Mouse (Mus musculus) G1E (cell line): ENCODE results near the gene Grik4. TPM values are rescaled to one million over a fixed set of nuclear protein-coding genes. Genes with fewer than 3 reads are reported as not detected.

Source experiments
- ATAC-seq: 2 replicates; pipeline ENCODE4 v1.8.0; 2016; ENCODE audit warnings: mild to moderate bottlenecking; ENCODE audit not compliant: insufficient number of reproducible peaks, poor library complexity, low FRiP score, severe bottlenecking; ENCODE audit errors: extremely low read depth
- DNase-seq: peaks from one replicate; pipeline ENCODE4 v3.0.0; 2012; ENCODE audit warnings: low spot score
- H3K27me3 ChIP-seq: 2 replicates; pipeline ENCODE4 v1.6.1; 2012; ENCODE audit warnings: mild to moderate bottlenecking, low read length, inconsistent platforms; ENCODE audit not compliant: insufficient read depth
- H3K36me3 ChIP-seq: replicated peaks from 2 replicates; pipeline ENCODE3; 2012; ENCODE audit warnings: mild to moderate bottlenecking, inconsistent platforms
- H3K4me1 ChIP-seq: 2 replicates; pipeline ENCODE4 v1.6.1; 2012; ENCODE audit warnings: low read depth, low read length, inconsistent platforms, mixed read lengths; ENCODE audit not compliant: insufficient read depth
- H3K4me3 ChIP-seq: 2 replicates; pipeline ENCODE4 v1.5.1; 2012; ENCODE audit warnings: low read depth, mild to moderate bottlenecking, inconsistent platforms, low read length, moderate library complexity, mixed read lengths
- H3K9me3 ChIP-seq: replicated peaks from 2 replicates; pipeline ENCODE4 v1.6.1; 2012; ENCODE audit warnings: inconsistent platforms
- CTCF ChIP-seq: IDR thresholded peaks from 2 replicates; pipeline ENCODE4 v1.5.1; 2012; ENCODE audit warnings: low read depth, low read length, inconsistent platforms, mixed read lengths
- GATA1 ChIP-seq: IDR thresholded peaks from 2 replicates; pipeline ENCODE4 v1.6.1; 2012; ENCODE audit warnings: borderline replicate concordance, low read length, inconsistent platforms, mixed read lengths
- GATA2 ChIP-seq: IDR thresholded peaks from 2 replicates; pipeline ENCODE4 v1.6.1; 2012; ENCODE audit warnings: low read depth, low read length, inconsistent platforms, borderline replicate concordance
- POLR2AphosphoS5 ChIP-seq: IDR thresholded peaks from 2 replicates; pipeline ENCODE4 v1.6.1; 2012; ENCODE audit warnings: low read depth, low read length, inconsistent platforms; ENCODE audit not compliant: insufficient replicate concordance
- TAL1 ChIP-seq: conservative IDR thresholded peaks from 2 replicates; pipeline ENCODE4 v1.6.1; 2012; ENCODE audit warnings: low read depth, low read length, inconsistent platforms, mixed read lengths
- polyA plus RNA-seq: library from polyadenylated mRNA; stranded (reverse); fragments of >175 nt; gene quantifications from 2 replicates; pipeline ENCODE4 v1.2.3, GENCODE M21; 2012
- total RNA-seq, 2 experiments: library from RNA; stranded (forward) in 1 of 2; stranded (reverse) in 1 of 2; fragments of 200-1000 nt in 1 of 2; fragments of >200 nt in 1 of 2; fragmentation: Nextera tagmentation in 1 of 2; gene quantifications; 2 replicates each; pipeline ENCODE4 v1.2.3; 2014 to 2017

Grik4 gene
- total and polyA plus RNA-seq, 3 experiments, result under 0.01 TPM; not detected in 2

DNA sequence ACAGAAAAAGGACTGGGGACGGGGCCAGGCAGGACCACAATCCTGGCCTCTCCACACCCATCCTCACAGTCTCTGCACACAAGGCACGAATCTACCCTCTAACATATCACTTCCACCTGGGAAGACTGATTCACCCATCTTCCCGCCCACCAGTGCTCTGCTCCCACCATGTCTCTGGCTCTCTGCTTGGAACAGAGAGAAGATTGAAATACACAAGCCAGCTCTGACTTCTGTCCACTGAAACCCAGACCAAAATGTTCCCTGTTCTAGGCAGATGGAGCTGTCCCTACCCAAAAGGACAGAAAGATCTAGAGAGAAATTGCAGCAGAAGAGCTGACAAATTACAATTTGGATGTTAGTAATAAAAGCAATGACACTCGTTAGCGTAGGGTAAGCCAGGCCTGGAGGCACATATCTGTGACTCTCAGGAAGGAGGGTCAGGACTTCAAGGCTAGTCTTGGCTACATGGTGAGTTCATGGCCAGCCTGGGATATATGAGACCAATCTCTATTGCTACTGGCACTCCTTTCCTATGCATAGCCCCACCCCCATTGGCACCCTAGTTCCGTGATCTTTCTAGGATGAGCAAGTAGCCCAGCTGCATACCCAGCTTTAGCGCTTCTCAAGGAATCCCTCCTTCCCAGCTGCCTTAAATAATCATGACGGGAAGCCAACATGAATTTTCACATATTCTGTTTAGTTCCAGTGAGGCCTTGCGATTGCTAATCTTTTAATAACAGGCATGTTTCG is 97.4 kb downstream of the Grik4 start:
- Histone ChIP-seq H3K4me3 (no peak overlapping the region), H3K4me1 (no peaks in the 10 kb centered on the region), H3K27me3 (no peaks in the 10 kb centered on the region), H3K9me3 (peaks cover 6% of the 10 kb centered on the region; the same call in 1 of the 2 replicates), H3K36me3 (no peaks in the 10 kb centered on the region)
- no peak for DNase-seq
- no peak for TF ChIP-seq POLR2AphosphoS5
- TF ChIP-seq GATA2, result no peak
- no peak for TF ChIP-seq GATA1
- TF ChIP-seq CTCF, result no peak
- no peak for TF ChIP-seq TAL1
- no peak for ATAC-seq

DNA sequence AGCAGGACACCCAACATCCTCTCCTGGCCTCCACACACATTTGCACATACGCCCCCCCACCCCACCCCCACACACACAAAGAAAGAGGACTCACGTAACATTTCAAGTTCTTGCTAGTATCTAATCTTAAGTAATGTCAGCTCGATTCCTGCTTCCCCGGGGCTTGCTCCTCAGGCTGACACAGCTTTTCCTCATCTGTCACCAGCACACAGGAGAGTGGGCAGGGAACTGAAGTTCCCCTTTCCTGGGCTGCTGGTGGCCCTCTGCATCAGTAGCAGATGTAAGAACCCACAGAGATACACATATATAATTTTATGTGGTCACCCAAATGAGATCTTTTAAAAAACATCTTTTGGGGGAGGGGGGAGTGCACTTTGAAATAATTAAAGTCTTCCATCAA is 98.2 kb downstream of the Grik4 start:
- ATAC-seq, result no peak
- no peaks in the 10 kb centered on the region for H3K27me3 ChIP-seq

DNA sequence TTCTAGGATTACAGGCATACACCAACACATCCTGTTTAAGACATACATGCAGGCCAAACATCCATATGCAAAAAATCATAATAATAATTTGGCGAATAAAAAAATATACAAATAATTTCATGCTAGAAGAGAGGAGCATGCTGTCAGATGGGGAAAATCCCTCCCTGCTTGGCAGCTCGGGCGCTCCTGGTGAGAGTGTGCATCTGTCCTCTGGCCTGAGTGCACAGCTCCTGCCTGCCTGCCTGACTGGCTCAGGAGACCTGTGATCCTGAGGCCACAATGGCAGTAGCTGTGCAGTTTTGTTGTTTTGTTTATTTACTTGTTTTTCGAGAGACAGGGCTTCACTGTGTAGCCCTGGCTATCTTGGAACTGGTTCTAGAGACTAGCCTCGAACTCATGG is 100.0 kb downstream of the Grik4 start:
- Histone ChIP-seq H3K4me3 (no peak overlapping the region), H3K9me3 (peaks cover 8% of the 10 kb centered on the region; the same call in 1 of the 2 replicates), H3K4me1 (no peaks in the 10 kb centered on the region), H3K36me3 (no peaks in the 10 kb centered on the region), H3K27me3 (no peaks in the 10 kb centered on the region)
- TF ChIP-seq POLR2AphosphoS5 (no peak), TAL1 (no peak), GATA2 (no peak), CTCF (no peak), GATA1 (no peak)
- DNase-seq (no peak), ATAC-seq (no peak)

More for the DNA sequence above, 98.2 kb downstream of the Grik4 start:
- Histone ChIP-seq H3K36me3 (no peaks in the 10 kb centered on the region), H3K9me3 (peaks cover 6% of the 10 kb centered on the region; the same call in 1 of the 2 replicates), H3K4me1 (no peaks in the 10 kb centered on the region), H3K4me3 (no peak overlapping the region)
- DNase-seq, result no peak
- TF ChIP-seq TAL1, result no peak
- TF ChIP-seq POLR2AphosphoS5, result no peak

DNA sequence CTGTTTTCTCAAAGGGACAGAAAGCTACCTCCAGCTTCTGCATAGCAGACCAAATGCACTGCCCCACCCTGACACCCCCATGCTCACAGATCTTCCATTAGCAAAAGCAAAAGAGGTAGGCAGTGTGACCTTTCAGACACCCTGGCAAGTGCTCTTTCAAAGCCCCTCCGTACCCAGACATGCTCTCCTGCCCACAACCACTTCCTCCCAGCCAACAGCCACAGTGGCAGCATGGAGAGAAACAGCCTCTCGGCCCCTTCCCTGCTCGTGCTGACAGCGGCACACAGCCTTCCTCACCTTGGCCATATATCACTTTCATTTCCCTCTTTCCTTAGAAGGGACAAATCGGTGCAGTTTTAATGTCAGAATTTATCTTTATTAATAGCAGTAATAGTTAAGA is 106.0 kb downstream of the Grik4 start:
- Histone ChIP-seq H3K27me3 (no peaks in the 10 kb centered on the region), H3K36me3 (no peaks in the 10 kb centered on the region), H3K4me3 (no peak overlapping the region), H3K4me1 (no peaks in the 10 kb centered on the region), H3K9me3 (peaks cover 10% of the 10 kb centered on the region; the same call in 1 of the 2 replicates)
- no peak for DNase-seq
- ATAC-seq, result no peak
- TF ChIP-seq CTCF (no peak), TAL1 (no peak)

DNA sequence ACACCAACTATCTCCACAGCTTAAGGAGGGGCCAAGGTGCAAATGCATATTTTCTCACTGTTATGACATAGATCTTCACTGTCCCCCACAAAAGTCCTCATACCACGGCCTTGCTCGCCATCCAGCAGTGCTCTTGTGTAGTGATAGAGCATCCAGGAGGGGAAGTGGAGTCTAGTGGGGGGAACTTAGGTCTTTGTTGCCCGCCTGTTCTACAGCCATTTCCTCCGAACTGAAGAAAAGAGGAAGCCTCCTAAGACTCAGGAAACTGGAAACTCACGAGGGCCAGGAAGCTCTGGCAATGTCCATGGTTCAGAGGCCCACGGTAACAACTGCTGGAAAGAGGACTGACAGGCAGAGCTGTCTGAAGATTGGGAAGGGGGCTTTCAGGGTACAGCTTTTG is 106.8 kb downstream of the Grik4 start:
- Histone ChIP-seq H3K27me3 (no peaks in the 10 kb centered on the region; the same call in 1 of the 2 replicates), H3K4me1 (no peaks in the 10 kb centered on the region), H3K9me3 (peaks cover 7% of the 10 kb centered on the region), H3K36me3 (no peaks in the 10 kb centered on the region), H3K4me3 (no peak overlapping the region)
- no peak for DNase-seq
- TF ChIP-seq CTCF (no peak), TAL1 (no peak), POLR2AphosphoS5 (no peak)
- no peak for ATAC-seq

DNA sequence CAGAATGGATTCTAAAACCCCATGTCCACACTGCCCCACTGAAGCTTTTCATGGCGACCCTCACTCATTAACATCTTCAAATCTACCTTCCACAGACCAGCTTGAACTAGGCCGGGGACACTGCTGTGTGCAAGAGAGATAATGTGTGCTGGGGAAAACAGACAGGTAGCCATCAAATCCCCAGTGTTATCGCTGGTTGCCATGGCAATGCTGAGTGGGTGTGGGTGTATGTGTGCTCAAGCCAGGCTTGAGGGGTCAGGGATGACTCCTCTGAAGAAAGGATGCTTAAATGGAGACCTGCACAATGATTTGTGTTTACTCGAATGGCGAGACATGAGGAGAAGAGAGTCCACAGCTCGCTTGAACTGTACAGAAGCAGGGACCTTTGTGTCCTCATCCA is 112.7 kb downstream of the Grik4 start:
- Histone ChIP-seq H3K9me3 (no peaks in the 10 kb centered on the region; the same call in 1 of the 2 replicates), H3K4me1 (no peaks in the 10 kb centered on the region), H3K4me3 (no peak overlapping the region), H3K36me3 (no peaks in the 10 kb centered on the region), H3K27me3 (no peaks in the 10 kb centered on the region; the same call in 1 of the 2 replicates)
- TF ChIP-seq CTCF (no peak), POLR2AphosphoS5 (no peak), GATA2 (no peak), TAL1 (no peak), GATA1 (no peak)
- ATAC-seq (no peak), DNase-seq (no peak)

DNA sequence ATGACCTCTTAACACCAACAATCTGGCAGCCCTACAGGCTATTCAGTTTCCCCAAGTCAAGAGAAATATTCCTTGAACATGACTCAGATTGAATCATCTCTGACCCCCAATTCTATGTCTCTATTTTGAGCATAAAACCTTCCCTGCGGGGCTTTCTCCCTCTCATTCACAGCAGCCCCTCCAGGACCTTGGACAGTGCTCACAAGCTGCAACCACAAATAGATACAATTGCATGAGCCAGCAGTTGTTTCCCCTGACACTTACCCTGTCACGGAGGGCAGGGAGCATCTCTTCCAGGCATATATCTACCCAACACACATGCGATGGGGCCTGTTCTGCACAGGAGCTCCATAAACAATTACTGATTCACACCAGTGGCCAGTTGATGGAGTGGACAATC is 125.0 kb downstream of the Grik4 start:
- TF ChIP-seq GATA1 (no peak), POLR2AphosphoS5 (no peak), GATA2 (no peak), TAL1 (no peak), CTCF (no peak)

More for the DNA sequence above, 125.0 kb downstream of the Grik4 start:
- Histone ChIP-seq H3K27me3 (no peaks in the 10 kb centered on the region), H3K4me1 (no peaks in the 10 kb centered on the region), H3K9me3 (0 out of 2 replicates have a peak, but pooled peaks cover 6% of the 10 kb centered on the region), H3K36me3 (no peaks in the 10 kb centered on the region), H3K4me3 (no peak overlapping the region)
- no peak for DNase-seq
- no peak for ATAC-seq
